Mouse (Mus musculus): ENCODE results near the gene Cbfb. TPM values are rescaled to one million over a fixed set of nuclear protein-coding genes. Genes with fewer than 3 reads are reported as not detected.
A peak's percentile ranks its signal among the peaks of the same experiment; 100 is the strongest.
"Not testable (repeated sequence)": the region's sequence is repeated elsewhere in the genome, so short reads cannot be mapped to it uniquely, and the experiment has no call there.

Gene Cbfb
- polyA plus RNA-seq, 2 experiments = 75.2 to 101 TPM

DNA sequence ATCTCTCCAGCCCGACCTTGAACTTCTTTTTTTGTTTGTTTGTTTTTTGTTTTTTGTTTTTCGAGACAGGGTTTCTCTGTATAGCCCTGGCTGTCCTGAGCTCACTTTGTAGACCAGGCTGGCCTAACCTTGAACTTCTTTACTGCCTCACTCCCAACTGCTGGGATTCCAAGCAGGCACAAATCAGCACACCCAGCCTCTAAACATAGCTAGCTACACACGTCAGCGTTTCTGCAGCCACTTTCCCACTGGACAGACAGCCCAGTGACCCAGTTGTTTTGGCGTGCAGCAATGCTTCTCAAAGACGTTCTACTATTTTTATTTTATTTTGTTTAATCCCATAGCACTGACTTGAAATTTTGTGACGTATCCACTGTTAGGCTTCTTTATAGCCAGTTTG is 53.4 kb downstream of the Cbfb start:
- peak overlapping the region; percentile 90; the same call in 1 of the 2 replicates for H3K27ac ChIP-seq (replicated peaks; ENCODE audit: low read depth, low read length)
- no peaks in the 10 kb centered on the region for H3K36me3 ChIP-seq (ENCODE audit: control insufficient read depth, insufficient read depth, low read length)
- 59% methylated on average over 7 of the region's 7 CpGs for WGBS
- no peaks in the 10 kb centered on the region for H3K9me3 ChIP-seq (ENCODE audit: control insufficient read depth, low read length)
- no peaks in the 10 kb centered on the region for H3K27me3 ChIP-seq (ENCODE audit: control insufficient read depth, insufficient read depth, low read length)
- 0 out of 2 replicates have a peak overlapping the region, but pooled peaks have one; percentile 66 for H3K9ac ChIP-seq (ENCODE audit: low read depth, low read length, severe bottlenecking)
- peak overlapping the region; percentile 85; the same call in 1 of the 2 replicates for H3K4me2 ChIP-seq (replicated peaks; ENCODE audit: low read depth, low read length, severe bottlenecking)
- H3K4me1 ChIP-seq (ENCODE audit: control insufficient read depth, insufficient read depth, low read length) = peaks cover 9% of the 10 kb centered on the region
- TF ChIP-seq POLR2A (IDR thresholded peaks at IDR 0.05; ENCODE audit: borderline replicate concordance, extremely low read depth, insufficient read depth, insufficient read length) = no peak
- ATAC-seq (ENCODE audit: low FRiP score, low read depth) (no peak), DNase-seq (ENCODE audit: low spot score) (no peak)
- no peak overlapping the region; the same call in 1 of the 2 replicates for H3K4me3 ChIP-seq (replicated peaks; ENCODE audit: low read length)

DNA sequence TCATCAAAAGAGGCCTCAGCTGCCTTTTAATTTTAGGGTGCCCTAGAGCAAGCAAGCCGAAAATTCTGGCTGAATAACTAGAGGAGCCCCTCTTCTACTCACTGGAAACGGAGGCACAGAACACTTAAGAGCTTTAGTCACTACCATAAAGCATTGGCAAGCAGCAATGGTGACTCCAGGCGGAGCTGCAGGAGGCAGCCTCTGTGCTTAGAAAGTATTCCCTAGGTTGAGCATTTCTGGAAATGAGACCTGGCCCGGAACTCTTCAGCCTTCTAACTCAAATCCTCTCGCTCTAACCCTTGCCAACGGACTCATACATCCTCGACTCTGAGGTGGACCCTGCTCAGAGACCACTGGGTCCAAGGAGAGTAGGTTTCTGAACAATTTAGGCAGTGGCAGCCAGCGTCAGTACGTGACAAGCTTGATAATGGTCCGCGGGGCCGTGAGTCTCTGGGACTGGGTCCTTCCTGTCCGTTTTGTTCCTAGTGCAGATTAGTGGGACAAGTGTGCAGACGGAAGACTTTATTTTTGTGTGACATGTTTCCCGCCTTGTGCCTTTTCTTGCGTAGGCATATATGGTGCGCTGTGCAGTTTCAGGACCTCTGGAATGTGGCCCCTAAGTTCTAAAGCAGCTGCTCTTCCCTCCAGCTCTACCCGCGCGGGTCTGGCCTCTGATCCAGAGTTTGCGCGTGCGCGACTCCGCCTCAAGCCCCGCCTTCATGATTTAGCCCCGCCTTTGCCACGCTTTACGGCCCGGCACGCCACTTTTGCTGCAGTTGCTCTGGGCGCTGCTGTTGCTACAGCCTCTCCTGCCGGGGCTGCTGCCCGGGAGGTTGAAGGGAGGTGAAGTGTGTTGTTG is 54.2 kb downstream of the Cbfb start, which contains the start of gene D230025D16Rik:
D230025D16Rik (plus strand) TSS at position 733 of the 859 bp plus-strand sequence.
- peak within 1 kb of the TSS; percentile 85 for H3K4me2 ChIP-seq (replicated peaks; ENCODE audit: low read depth, low read length, severe bottlenecking)
- peak; percentile 94 for DNase-seq (ENCODE audit: low spot score)
- H3K27me3 ChIP-seq (ENCODE audit: control insufficient read depth, insufficient read depth, low read length) = no peaks in the 10 kb centered on the region
- peak within 1 kb of the TSS; percentile 90 for H3K27ac ChIP-seq (replicated peaks; ENCODE audit: low read depth, low read length)
- no peaks in the 10 kb centered on the region for H3K9me3 ChIP-seq (ENCODE audit: control insufficient read depth, low read length)
- peak within 1 kb of the TSS; percentile 85 for H3K9ac ChIP-seq (ENCODE audit: low read depth, low read length, severe bottlenecking)
- peak within 1 kb of the TSS; percentile 99 for H3K4me3 ChIP-seq (replicated peaks; ENCODE audit: low read length)
- peak; percentile 94 for ATAC-seq (ENCODE audit: low FRiP score, low read depth)
- under 1% methylated on average over 34 of the region's 34 CpGs for WGBS
- no peaks in the 10 kb centered on the region for H3K36me3 ChIP-seq (ENCODE audit: control insufficient read depth, insufficient read depth, low read length)
- TF ChIP-seq POLR2A (IDR thresholded peaks at IDR 0.05; ENCODE audit: borderline replicate concordance, extremely low read depth, insufficient read depth, insufficient read length) = peak; percentile 93; the same call in 1 of the 2 replicates
- peaks cover 9% of the 10 kb centered on the region for H3K4me1 ChIP-seq (ENCODE audit: control insufficient read depth, insufficient read depth, low read length)

GRCm38 (mm10) chr8:105225272-105225593 is 54.8 kb downstream of the Cbfb start:
- H3K27ac ChIP-seq (replicated peaks; ENCODE audit: low read depth, low read length) = peak overlapping the region; percentile 50
- no peaks in the 10 kb centered on the region for H3K9me3 ChIP-seq (ENCODE audit: control insufficient read depth, low read length)
- no peaks in the 10 kb centered on the region for H3K27me3 ChIP-seq (ENCODE audit: control insufficient read depth, insufficient read depth, low read length)
- no peaks in the 10 kb centered on the region for H3K36me3 ChIP-seq (ENCODE audit: control insufficient read depth, insufficient read depth, low read length)
- peak overlapping the region; percentile 85 for H3K4me2 ChIP-seq (replicated peaks; ENCODE audit: low read depth, low read length, severe bottlenecking)
- DNase-seq (ENCODE audit: low spot score) (no peak), ATAC-seq (ENCODE audit: low FRiP score, low read depth) (no peak; the same call in none of the 2 replicates)
- under 1% methylated on average over 19 of the region's 27 CpGs for WGBS
- peak overlapping the region; percentile 85 for H3K9ac ChIP-seq (ENCODE audit: low read depth, low read length, severe bottlenecking)
- peak overlapping the region; percentile 99 for H3K4me3 ChIP-seq (replicated peaks; ENCODE audit: low read length)
- TF ChIP-seq POLR2A (IDR thresholded peaks at IDR 0.05; ENCODE audit: borderline replicate concordance, extremely low read depth, insufficient read depth, insufficient read length) = no peak
- peaks cover 9% of the 10 kb centered on the region for H3K4me1 ChIP-seq (ENCODE audit: control insufficient read depth, insufficient read depth, low read length)

- H3K27ac ChIP-seq (replicated peaks; ENCODE audit: low read depth, low read length) = no peak overlapping the region
- ATAC-seq (ENCODE audit: low FRiP score, low read depth) = no peak
- WGBS = 23% methylated on average over 6 of the region's 6 CpGs
Observed at GRCm38 (mm10) chr8:105225917-105226316, 55.4 kb downstream of the Cbfb start.

GRCm38 (mm10) chr8:105231503-105232320 is 61.2 kb downstream of the Cbfb start:
- Histone ChIP-seq H3K27me3 (ENCODE audit: control insufficient read depth, insufficient read depth, low read length) (no peaks in the 10 kb centered on the region), H3K9me3 (ENCODE audit: control insufficient read depth, low read length) (no peaks in the 10 kb centered on the region), H3K4me3 (replicated peaks; ENCODE audit: low read length) (no peak overlapping the region), H3K27ac (replicated peaks; ENCODE audit: low read depth, low read length) (no peak overlapping the region), H3K4me1 (ENCODE audit: control insufficient read depth, insufficient read depth, low read length) (no peaks in the 10 kb centered on the region), H3K4me2 (replicated peaks; ENCODE audit: low read depth, low read length, severe bottlenecking) (no peak overlapping the region), H3K9ac (ENCODE audit: low read depth, low read length, severe bottlenecking) (no peak overlapping the region), H3K36me3 (ENCODE audit: control insufficient read depth, insufficient read depth, low read length) (peaks cover 25% of the 10 kb centered on the region)
- TF ChIP-seq POLR2A (IDR thresholded peaks at IDR 0.05; ENCODE audit: borderline replicate concordance, extremely low read depth, insufficient read depth, insufficient read length) = no peak
- DNase-seq (ENCODE audit: low spot score) (no peak), ATAC-seq (ENCODE audit: low FRiP score, low read depth) (no peak)
- 87% methylated on average over 12 of the region's 12 CpGs for WGBS

More at GRCm38 (mm10) chr8:105225917-105226316, 55.4 kb downstream of the Cbfb start:
- no peak for TF ChIP-seq POLR2A (IDR thresholded peaks at IDR 0.05; ENCODE audit: borderline replicate concordance, extremely low read depth, insufficient read depth, insufficient read length)
- Histone ChIP-seq H3K4me2 (replicated peaks; ENCODE audit: low read depth, low read length, severe bottlenecking) (peak overlapping the region; percentile 85), H3K9ac (ENCODE audit: low read depth, low read length, severe bottlenecking) (peak overlapping the region; percentile 85), H3K9me3 (ENCODE audit: control insufficient read depth, low read length) (no peaks in the 10 kb centered on the region), H3K36me3 (ENCODE audit: control insufficient read depth, insufficient read depth, low read length) (no peaks in the 10 kb centered on the region), H3K4me1 (ENCODE audit: control insufficient read depth, insufficient read depth, low read length) (peaks cover 9% of the 10 kb centered on the region), H3K4me3 (replicated peaks; ENCODE audit: low read length) (peak overlapping the region; percentile 99), H3K27me3 (ENCODE audit: control insufficient read depth, insufficient read depth, low read length) (no peaks in the 10 kb centered on the region)
- DNase-seq (ENCODE audit: low spot score) = no peak

- not testable (repeated sequence) for H3K9ac ChIP-seq (ENCODE audit: low read depth, low read length, severe bottlenecking); H3K27me3 ChIP-seq (ENCODE audit: control insufficient read depth, insufficient read depth, low read length); H3K4me3 ChIP-seq (replicated peaks; ENCODE audit: low read length); H3K27ac ChIP-seq (replicated peaks; ENCODE audit: low read depth, low read length); H3K4me1 ChIP-seq (ENCODE audit: control insufficient read depth, insufficient read depth, low read length); DNase-seq (ENCODE audit: low spot score); H3K4me2 ChIP-seq (replicated peaks; ENCODE audit: low read depth, low read length, severe bottlenecking); ATAC-seq (ENCODE audit: low FRiP score, low read depth); H3K9me3 ChIP-seq (ENCODE audit: control insufficient read depth, low read length)
- H3K36me3 ChIP-seq (ENCODE audit: control insufficient read depth, insufficient read depth, low read length) = peaks cover 27% of the 10 kb centered on the region
- 83% methylated on average over 4 of the region's 4 CpGs for WGBS
Observed at GRCm38 (mm10) chr8:105232321-105232693, 61.8 kb downstream of the Cbfb start.
